Mouse (Mus musculus) bone marrow macrophage, adult 2 months (primary cell): Measurements from ENCODE around the gene Got1.

Experiments used
- CTCF ChIP-seq: IDR thresholded peaks from 2 replicates; pipeline ENCODE4 v1.5.1; 2012; ENCODE audit warnings: low read depth, mild to moderate bottlenecking, low read length, moderate library complexity
- POLR2A ChIP-seq: IDR thresholded peaks from 2 replicates; pipeline ENCODE4 v1.6.1; 2012; ENCODE audit warnings: mild to moderate bottlenecking, low read depth, low read length, borderline replicate concordance

DNA sequence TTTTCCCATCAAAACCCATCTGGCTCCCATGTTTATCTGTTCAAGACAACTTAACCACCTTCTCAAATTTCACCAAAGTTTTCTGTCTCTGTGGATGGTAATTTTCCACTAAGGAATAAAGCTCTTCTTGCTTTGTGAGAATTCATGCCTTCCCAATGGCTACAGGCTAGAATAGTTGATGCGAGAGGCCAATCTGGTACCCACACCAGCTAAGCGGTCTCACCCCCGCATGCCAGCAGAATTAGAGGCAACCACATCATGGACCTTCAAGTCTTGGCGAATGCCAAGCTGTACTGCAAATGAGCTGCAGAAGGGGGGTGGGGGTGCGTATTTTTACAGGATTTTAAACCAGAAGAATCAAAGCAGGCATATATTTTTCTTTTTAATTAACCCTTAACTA, 47.0 kb downstream of the Got1 start:
- TF ChIP-seq CTCF (no peak), POLR2A (no peak)
